Mouse (Mus musculus) liver, adult 2 months (tissue): ENCODE results near the gene H2afz.

Source experiments
- CTCF ChIP-seq: fragments of 200-500 bp; IDR thresholded peaks from 2 replicates; pipeline ENCODE4 v1.5.1; 2011; ENCODE audit warnings: low read depth, low read length, control low read depth
- POLR2A ChIP-seq: fragments of 200-500 bp; IDR thresholded peaks from 2 replicates; pipeline ENCODE4 v1.6.1; 2011; ENCODE audit warnings: low read length, control low read depth; ENCODE audit not compliant: insufficient read depth; ENCODE audit errors: extremely low read depth

DNA sequence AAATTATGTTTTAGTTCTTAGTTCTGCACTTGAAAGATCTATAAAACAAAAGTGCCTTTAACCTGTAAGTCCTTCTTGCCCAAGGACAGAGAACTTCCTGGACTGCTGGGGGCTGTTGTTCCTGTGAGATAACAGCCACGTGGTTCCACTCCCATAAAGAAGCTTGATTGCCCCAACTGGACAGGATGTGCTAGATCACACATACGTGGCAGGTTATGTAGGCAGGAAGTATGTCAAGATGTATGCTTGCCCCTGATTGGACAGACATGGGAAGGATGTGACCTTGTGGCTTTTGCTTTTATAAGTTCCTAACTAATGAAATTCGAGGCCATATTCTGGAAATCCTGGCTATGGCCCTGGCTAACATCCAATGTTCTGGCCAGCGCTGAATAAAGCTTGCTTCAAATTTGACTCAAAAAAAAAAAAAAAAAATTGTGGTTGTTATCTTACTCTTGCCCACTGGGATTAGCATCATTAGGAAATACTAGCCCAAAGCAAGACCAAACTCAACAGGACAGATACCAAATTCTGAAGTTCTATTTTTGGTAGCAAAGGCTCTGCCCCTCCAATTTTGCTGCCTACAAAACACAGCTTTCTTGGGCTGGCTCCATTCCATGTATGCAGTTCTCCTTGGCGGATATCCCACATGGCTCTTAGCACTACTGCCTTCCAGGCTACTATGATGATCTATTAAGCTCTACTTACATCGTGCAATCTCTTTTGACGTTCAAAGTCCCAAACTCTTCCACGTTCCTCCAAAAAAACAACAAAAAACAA lies 3.7 kb upstream of the H2afz start:
- TF ChIP-seq CTCF (no peak), POLR2A (no peak)
